Mouse (Mus musculus) thymus, adult 2 months (tissue): ENCODE results near the gene Plppr2.

Experiments used
- CTCF ChIP-seq: fragments of 200-500 bp; IDR thresholded peaks from 2 replicates; pipeline ENCODE4 v1.5.1; 2012; ENCODE audit warnings: mild to moderate bottlenecking, control low read depth, low read length, moderate library complexity, borderline replicate concordance; ENCODE audit not compliant: control insufficient read depth, poor library complexity, insufficient read depth; ENCODE audit errors: extremely low read depth
- POLR2A ChIP-seq: fragments of 200-500 bp; IDR thresholded peaks from 2 replicates; pipeline ENCODE4 v1.6.1; 2012; ENCODE audit warnings: mild to moderate bottlenecking, low read length, control low read depth, moderate library complexity; ENCODE audit not compliant: control insufficient read depth, poor library complexity, insufficient read depth; ENCODE audit errors: extremely low read depth

GRCm38 (mm10) chr9:21909474-21910223, 27.2 kb upstream of the Plppr2 start:
- TF ChIP-seq POLR2A (no peak), CTCF (no peak)
